Mouse (Mus musculus): Measurements from ENCODE around the gene Prss56. TPM values are rescaled to one million over a fixed set of nuclear protein-coding genes. Genes with fewer than 3 reads are reported as not detected.

Gene Prss56
- 0.32 TPM in 1 of 2 replicates, not detected in the other for polyA plus RNA-seq (2014; fragmentation: Nextera tagmentation; extraction: Ambion mirVana)

- ATAC-seq (ENCODE audit: low FRiP score, low TSS enrichment) (no peak), DNase-seq (no peak)
- WGBS = 72% methylated on average over 9 of the region's 9 CpGs
- Histone ChIP-seq H3K27me3 (ENCODE audit: control insufficient read depth, insufficient read depth, low read length) (peaks cover 33% of the 10 kb centered on the region), H3K4me3 (replicated peaks; ENCODE audit: low read depth, low read length) (no peak within 1 kb of the TSS), H3K27ac (replicated peaks; ENCODE audit: low read depth, low read length) (no peak within 1 kb of the TSS), H3K9me3 (ENCODE audit: control insufficient read depth, low read length) (no peaks in the 10 kb centered on the region), H3K4me2 (ENCODE audit: low read length) (no peak within 1 kb of the TSS), H3K36me3 (ENCODE audit: control insufficient read depth, insufficient read depth, low read length) (no peaks in the 10 kb centered on the region), H3K9ac (replicated peaks; ENCODE audit: low read length) (no peak within 1 kb of the TSS), H3K4me1 (ENCODE audit: control insufficient read depth, insufficient read depth, low read length) (peaks cover 3% of the 10 kb centered on the region; the same call in 1 of the 2 replicates)
Observed at GRCm38 (mm10) chr1:87183013-87183412, at the start of gene Prss56. Gene Prss56 (plus strand): TSS chr1:87183313.

DNA sequence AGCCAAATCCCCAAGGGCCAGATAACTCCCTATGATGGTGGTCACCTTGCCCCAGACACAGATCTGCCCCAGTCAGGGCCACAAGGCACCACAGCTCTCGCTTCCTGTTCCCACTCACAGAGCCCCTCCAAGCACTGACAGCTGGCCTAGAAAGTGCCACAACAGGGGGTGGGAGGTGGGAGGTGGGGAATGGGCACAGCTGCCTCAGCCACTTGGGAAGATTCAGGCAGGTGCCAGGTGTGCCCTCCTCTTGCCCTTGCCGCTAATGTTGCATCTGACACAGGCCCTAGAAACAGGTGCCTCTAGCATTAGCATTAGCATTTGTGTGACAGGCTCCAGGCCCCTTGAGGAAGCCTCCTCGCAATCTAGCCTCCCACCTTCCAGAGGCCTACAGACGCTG is 41.6 kb upstream of the Prss56 start:
- Histone ChIP-seq H3K9me3 (ENCODE audit: control insufficient read depth, low read length) (no peaks in the 10 kb centered on the region), H3K9ac (replicated peaks; ENCODE audit: low read length) (no peak overlapping the region), H3K27me3 (ENCODE audit: control insufficient read depth, insufficient read depth, low read length) (no peaks in the 10 kb centered on the region), H3K4me3 (replicated peaks; ENCODE audit: low read depth, low read length) (no peak overlapping the region), H3K4me1 (ENCODE audit: control insufficient read depth, insufficient read depth, low read length) (peaks cover 14% of the 10 kb centered on the region; the same call in 1 of the 2 replicates), H3K36me3 (ENCODE audit: control insufficient read depth, insufficient read depth, low read length) (no peaks in the 10 kb centered on the region), H3K27ac (replicated peaks; ENCODE audit: low read depth, low read length) (no peak overlapping the region), H3K4me2 (ENCODE audit: low read length) (no peak overlapping the region)
- no peak for ATAC-seq (ENCODE audit: low FRiP score, low TSS enrichment)
- 83% methylated on average over 4 of the region's 4 CpGs for WGBS
- DNase-seq = no peak

GRCm38 (mm10) chr1:87142456-87142855 is 40.7 kb upstream of the Prss56 start:
- no peak for ATAC-seq (ENCODE audit: low FRiP score, low TSS enrichment)
- Histone ChIP-seq H3K9me3 (ENCODE audit: control insufficient read depth, low read length) (no peaks in the 10 kb centered on the region), H3K27ac (replicated peaks; ENCODE audit: low read depth, low read length) (no peak overlapping the region)

GRCm38 (mm10) chr1:87143141-87143540 is 40.0 kb upstream of the Prss56 start:
- Histone ChIP-seq H3K9me3 (ENCODE audit: control insufficient read depth, low read length) (no peaks in the 10 kb centered on the region), H3K4me3 (replicated peaks; ENCODE audit: low read depth, low read length) (no peak overlapping the region), H3K36me3 (ENCODE audit: control insufficient read depth, insufficient read depth, low read length) (no peaks in the 10 kb centered on the region), H3K27ac (replicated peaks; ENCODE audit: low read depth, low read length) (no peak overlapping the region), H3K4me1 (ENCODE audit: control insufficient read depth, insufficient read depth, low read length) (peaks cover 14% of the 10 kb centered on the region; the same call in 1 of the 2 replicates), H3K4me2 (ENCODE audit: low read length) (no peak overlapping the region), H3K9ac (replicated peaks; ENCODE audit: low read length) (no peak overlapping the region), H3K27me3 (ENCODE audit: control insufficient read depth, insufficient read depth, low read length) (no peaks in the 10 kb centered on the region)
- ATAC-seq (ENCODE audit: low FRiP score, low TSS enrichment) = no peak
- peak; percentile 58 for DNase-seq
- WGBS = 57% methylated on average over 10 of the region's 10 CpGs

More at GRCm38 (mm10) chr1:87142456-87142855, 40.7 kb upstream of the Prss56 start:
- Histone ChIP-seq H3K4me1 (ENCODE audit: control insufficient read depth, insufficient read depth, low read length) (peaks cover 14% of the 10 kb centered on the region; the same call in 1 of the 2 replicates), H3K27me3 (ENCODE audit: control insufficient read depth, insufficient read depth, low read length) (no peaks in the 10 kb centered on the region), H3K4me3 (replicated peaks; ENCODE audit: low read depth, low read length) (no peak overlapping the region), H3K9ac (replicated peaks; ENCODE audit: low read length) (no peak overlapping the region), H3K4me2 (ENCODE audit: low read length) (no peak overlapping the region), H3K36me3 (ENCODE audit: control insufficient read depth, insufficient read depth, low read length) (no peaks in the 10 kb centered on the region)
- peak; percentile 56 for DNase-seq
- WGBS = 47% methylated on average over 9 of the region's 9 CpGs

DNA sequence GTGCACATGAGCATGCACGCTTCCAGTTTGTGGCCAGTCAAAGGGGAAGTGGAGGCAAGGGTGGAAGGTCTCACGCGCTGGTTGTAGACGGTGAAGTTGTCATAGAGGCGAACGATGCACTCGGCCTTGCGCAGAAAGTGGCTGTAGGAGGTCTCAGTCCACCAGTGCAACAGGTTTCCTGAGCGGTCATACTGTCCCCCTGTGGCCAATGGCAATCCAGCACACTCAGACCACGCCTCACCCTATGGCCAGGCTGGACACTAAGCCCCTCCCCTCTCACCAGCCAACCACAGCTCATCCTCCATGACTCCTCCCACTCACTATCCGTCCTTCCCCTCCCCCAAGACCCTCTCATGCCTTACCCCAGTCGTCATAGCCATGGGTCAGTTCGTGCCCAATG is 33.7 kb upstream of the Prss56 start:
- H3K4me1 ChIP-seq (ENCODE audit: control insufficient read depth, insufficient read depth, low read length) = 0 out of 2 replicates have a peak, but pooled peaks cover 1% of the 10 kb centered on the region
- DNase-seq (no peak), ATAC-seq (ENCODE audit: low FRiP score, low TSS enrichment) (no peak)
- H3K9ac ChIP-seq (replicated peaks; ENCODE audit: low read length) = no peak overlapping the region
- no peaks in the 10 kb centered on the region for H3K36me3 ChIP-seq (ENCODE audit: control insufficient read depth, insufficient read depth, low read length)
- no peaks in the 10 kb centered on the region for H3K9me3 ChIP-seq (ENCODE audit: control insufficient read depth, low read length)
- H3K27me3 ChIP-seq (ENCODE audit: control insufficient read depth, insufficient read depth, low read length) = peaks cover 37% of the 10 kb centered on the region
- H3K27ac ChIP-seq (replicated peaks; ENCODE audit: low read depth, low read length) = no peak overlapping the region
- no peak overlapping the region for H3K4me3 ChIP-seq (replicated peaks; ENCODE audit: low read depth, low read length)
- WGBS = 40% methylated on average over 13 of the region's 13 CpGs
- H3K4me2 ChIP-seq (ENCODE audit: low read length) = no peak overlapping the region

DNA sequence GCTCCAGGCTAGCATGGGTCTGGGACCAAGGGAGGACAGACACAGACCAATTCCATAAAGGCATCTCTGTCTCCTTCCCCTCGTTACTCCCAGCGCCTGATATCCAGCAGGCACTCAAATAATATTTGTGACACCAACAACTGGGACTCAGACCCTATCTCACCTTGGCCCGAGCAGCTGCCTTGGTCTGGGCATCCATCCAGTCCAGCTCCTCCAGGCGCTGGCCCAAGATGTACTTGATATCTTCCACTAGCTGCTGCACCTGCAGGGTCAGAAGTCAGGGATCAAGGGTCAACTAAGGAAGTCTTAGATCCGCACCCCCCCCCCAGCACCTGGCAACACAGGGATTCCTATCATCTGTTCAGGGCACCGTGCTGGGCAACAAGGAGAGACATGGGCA is 31.8 kb upstream of the Prss56 start:
- H3K27me3 ChIP-seq (ENCODE audit: control insufficient read depth, insufficient read depth, low read length) = peaks cover 56% of the 10 kb centered on the region

DNA sequence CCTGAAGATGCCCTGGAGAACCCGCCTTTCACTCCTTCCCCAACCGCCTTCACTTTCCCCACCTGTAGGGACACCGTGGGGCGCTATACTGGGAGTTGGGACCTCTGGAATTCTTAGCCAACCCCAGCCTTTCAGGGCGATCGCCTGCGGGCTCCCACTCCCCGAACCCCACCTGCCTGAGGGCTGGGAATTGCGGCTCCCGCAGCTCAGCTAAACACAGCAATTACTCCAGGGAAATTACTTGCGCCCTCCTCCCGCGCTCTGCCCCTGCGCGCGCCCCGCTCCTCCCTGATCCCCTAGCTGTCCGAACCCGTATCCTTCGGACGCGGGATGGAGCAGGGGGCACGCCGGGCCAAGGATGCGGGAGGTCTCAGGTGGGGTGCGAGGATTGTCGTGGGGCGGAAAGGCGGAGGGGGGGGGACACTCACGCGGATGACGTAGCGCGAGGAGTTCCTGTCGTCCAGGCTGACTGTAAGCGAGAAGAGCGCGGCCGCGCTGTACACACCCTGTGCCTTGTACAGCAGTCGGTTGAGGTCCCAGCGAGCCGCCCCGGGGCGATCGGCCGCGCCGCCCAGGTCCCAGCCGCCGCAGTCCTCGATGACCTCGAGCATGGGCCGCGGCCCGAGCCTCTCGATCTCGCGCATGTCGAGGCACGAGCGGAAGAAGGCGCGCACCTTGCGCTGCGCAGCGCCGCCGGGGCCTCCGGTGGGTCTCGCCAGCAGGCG is 29.2 kb upstream of the Prss56 start:
- peak overlapping the region; percentile 20; the same call in 1 of the 2 replicates for H3K9ac ChIP-seq (replicated peaks; ENCODE audit: low read length)
- peak; percentile 58 for DNase-seq
- H3K4me1 ChIP-seq (ENCODE audit: control insufficient read depth, insufficient read depth, low read length) = 0 out of 2 replicates have a peak, but pooled peaks cover 4% of the 10 kb centered on the region
- H3K4me3 ChIP-seq (replicated peaks; ENCODE audit: low read depth, low read length) = peak overlapping the region; percentile 47
- under 1% methylated on average over 72 of the region's 72 CpGs for WGBS
- no peaks in the 10 kb centered on the region for H3K9me3 ChIP-seq (ENCODE audit: control insufficient read depth, low read length)
- H3K36me3 ChIP-seq (ENCODE audit: control insufficient read depth, insufficient read depth, low read length) = no peaks in the 10 kb centered on the region
- H3K27ac ChIP-seq (replicated peaks; ENCODE audit: low read depth, low read length) = no peak overlapping the region
- H3K27me3 ChIP-seq (ENCODE audit: control insufficient read depth, insufficient read depth, low read length) = peaks cover 74% of the 10 kb centered on the region
- H3K4me2 ChIP-seq (ENCODE audit: low read length) = peak overlapping the region; percentile 71
- ATAC-seq (ENCODE audit: low FRiP score, low TSS enrichment) = peak; percentile 7; the same call in 1 of the 2 replicates

More for the DNA sequence above, 31.8 kb upstream of the Prss56 start:
- DNase-seq = no peak
- 87% methylated on average over 6 of the region's 6 CpGs for WGBS
- Histone ChIP-seq H3K9me3 (ENCODE audit: control insufficient read depth, low read length) (no peaks in the 10 kb centered on the region), H3K36me3 (ENCODE audit: control insufficient read depth, insufficient read depth, low read length) (no peaks in the 10 kb centered on the region), H3K4me2 (ENCODE audit: low read length) (no peak overlapping the region), H3K9ac (replicated peaks; ENCODE audit: low read length) (no peak overlapping the region), H3K27ac (replicated peaks; ENCODE audit: low read depth, low read length) (no peak overlapping the region), H3K4me1 (ENCODE audit: control insufficient read depth, insufficient read depth, low read length) (0 out of 2 replicates have a peak, but pooled peaks cover 4% of the 10 kb centered on the region), H3K4me3 (replicated peaks; ENCODE audit: low read depth, low read length) (no peak overlapping the region)
- no peak for ATAC-seq (ENCODE audit: low FRiP score, low TSS enrichment)

DNA sequence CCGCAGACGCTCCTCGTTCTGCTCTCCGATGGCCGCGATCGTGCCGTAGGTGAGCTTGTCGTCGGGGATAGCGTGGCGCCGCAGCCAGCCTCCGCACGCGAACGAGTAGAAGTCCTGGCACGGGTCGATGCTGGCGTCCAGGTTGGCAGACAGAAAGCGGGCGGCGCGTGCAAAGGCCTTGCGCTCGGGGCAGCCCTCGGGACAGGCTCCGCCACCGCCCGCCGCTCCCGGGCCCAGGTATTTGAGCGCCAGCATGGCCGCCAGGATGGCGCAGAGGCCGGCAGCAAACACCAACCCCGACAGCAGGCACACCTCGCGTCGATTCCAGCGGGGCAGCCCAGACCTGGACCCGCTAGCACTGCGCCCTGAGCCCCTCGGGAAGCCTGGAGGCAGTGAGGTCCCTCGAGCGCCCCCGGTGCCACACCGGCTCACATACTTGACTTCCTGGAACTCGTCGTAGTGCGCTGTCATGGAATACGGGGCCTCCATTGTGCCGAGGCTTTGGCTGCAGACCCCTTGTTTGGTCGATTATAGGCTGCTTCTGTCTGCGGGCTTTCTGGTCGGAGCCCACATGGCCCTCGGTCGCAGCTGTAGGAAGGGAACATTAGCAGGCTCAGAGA is 28.5 kb upstream of the Prss56 start:
- ATAC-seq (ENCODE audit: low FRiP score, low TSS enrichment) = no peak
- 2% methylated on average over 58 of the region's 58 CpGs for WGBS

More for the DNA sequence above, 28.5 kb upstream of the Prss56 start:
- peak overlapping the region; percentile 47 for H3K4me3 ChIP-seq (replicated peaks; ENCODE audit: low read depth, low read length)
- H3K9me3 ChIP-seq (ENCODE audit: control insufficient read depth, low read length) = no peaks in the 10 kb centered on the region
- peaks cover 74% of the 10 kb centered on the region for H3K27me3 ChIP-seq (ENCODE audit: control insufficient read depth, insufficient read depth, low read length)
- no peaks in the 10 kb centered on the region for H3K36me3 ChIP-seq (ENCODE audit: control insufficient read depth, insufficient read depth, low read length)
- no peak overlapping the region for H3K27ac ChIP-seq (replicated peaks; ENCODE audit: low read depth, low read length)
- H3K4me2 ChIP-seq (ENCODE audit: low read length) = peak overlapping the region; percentile 71
- DNase-seq = peak; percentile 46
- peak overlapping the region; percentile 20; the same call in 1 of the 2 replicates for H3K9ac ChIP-seq (replicated peaks; ENCODE audit: low read length)
- H3K4me1 ChIP-seq (ENCODE audit: control insufficient read depth, insufficient read depth, low read length) = 0 out of 2 replicates have a peak, but pooled peaks cover 4% of the 10 kb centered on the region
